Mouse (Mus musculus): ENCODE results near the gene Olfr572.

GRCm38 (mm10) chr7:102927105-102927504, 2.9 kb downstream of the Olfr572 start:
- TF ChIP-seq POLR2A (IDR thresholded peaks at IDR 0.05; ENCODE audit: control insufficient read depth, low read depth, low read length) (no peak), CTCF (IDR thresholded peaks at IDR 0.05; ENCODE audit: control insufficient read depth, insufficient read depth, insufficient replicate concordance, low read depth, low read length) (no peak)

Measured in testis, adult 2 months (tissue).